Mouse (Mus musculus): ENCODE measurements around the gene Adam17.

Adam17 gene

DNA sequence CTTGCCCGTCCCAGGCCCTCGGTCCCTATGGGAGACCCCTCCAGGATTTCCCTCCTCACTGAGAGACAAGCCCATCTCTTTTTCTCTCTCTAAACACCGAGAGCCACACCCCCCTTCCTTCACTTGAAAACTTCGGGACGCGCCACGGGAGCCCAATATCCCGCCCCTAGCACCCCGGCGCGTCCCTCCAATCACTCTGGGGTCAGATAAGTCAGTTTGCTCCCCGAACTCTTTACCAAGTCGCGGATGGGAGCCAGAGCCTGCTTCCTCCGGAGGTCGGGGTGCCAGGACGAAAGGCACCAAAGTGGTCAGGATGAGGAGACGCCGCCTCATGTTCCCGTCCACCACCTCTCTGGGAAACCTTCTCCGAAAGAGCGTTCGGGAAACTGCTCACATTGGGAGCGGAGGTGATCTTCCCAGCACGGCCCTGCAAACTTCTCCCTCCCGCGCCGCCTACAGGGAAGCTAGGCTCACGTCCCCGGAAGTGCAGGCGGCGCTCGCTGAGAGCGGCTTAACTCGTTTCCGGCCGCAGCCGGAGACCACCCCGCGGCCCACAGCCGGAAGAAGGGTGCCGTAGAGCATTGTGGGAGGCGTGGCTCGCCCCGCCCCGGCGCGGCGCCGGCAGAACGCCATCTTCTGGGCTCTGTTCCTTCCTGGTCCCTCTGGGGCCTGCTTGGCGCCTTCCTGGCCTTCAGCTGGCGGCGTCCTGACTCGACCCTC is at the start of gene Adam17:
Gene Adam17, minus strand, starts transcription at position 533 of the 720 bp plus-strand sequence.
- TF ChIP-seq GATA4 (IDR thresholded peaks at IDR 0.05; ENCODE audit: insufficient replicate concordance, low read length) = peak; percentile 70; the same call in 1 of the 2 replicates

- no peak for TF ChIP-seq GATA4 (IDR thresholded peaks at IDR 0.05; ENCODE audit: insufficient replicate concordance, low read length)
Measured at GRCm38 (mm10) chr12:21418621-21419131, 45.2 kb upstream of the Adam17 start.

DNA sequence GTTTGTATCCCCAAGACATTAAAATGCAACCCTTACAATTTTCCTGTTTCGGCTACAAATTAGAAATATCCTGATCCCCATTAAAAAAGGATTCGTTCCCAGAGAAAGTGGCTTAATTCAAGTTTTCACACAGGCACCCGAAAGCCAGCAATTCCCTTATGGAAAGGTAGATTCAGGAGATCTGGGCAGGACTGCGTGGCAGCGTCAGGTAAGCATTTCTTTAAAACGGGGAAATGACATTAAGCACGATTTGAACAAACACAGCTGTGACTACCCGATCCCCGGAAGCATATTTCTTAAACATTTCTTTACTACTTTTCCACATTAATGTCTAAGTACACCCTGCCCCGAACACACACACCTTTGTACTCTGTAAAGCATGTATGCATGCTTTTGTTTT is 44.7 kb upstream of the Adam17 start:
- TF ChIP-seq GATA4 (IDR thresholded peaks at IDR 0.05; ENCODE audit: insufficient replicate concordance, low read length) = no peak

- TF ChIP-seq GATA4 (IDR thresholded peaks at IDR 0.05; ENCODE audit: insufficient replicate concordance, low read length) = no peak
Measured at GRCm38 (mm10) chr12:21417100-21418070, 44.0 kb upstream of the Adam17 start, which contains the start of gene Ywhaq. Gene Ywhaq (minus strand): TSS chr12:21417637.

DNA sequence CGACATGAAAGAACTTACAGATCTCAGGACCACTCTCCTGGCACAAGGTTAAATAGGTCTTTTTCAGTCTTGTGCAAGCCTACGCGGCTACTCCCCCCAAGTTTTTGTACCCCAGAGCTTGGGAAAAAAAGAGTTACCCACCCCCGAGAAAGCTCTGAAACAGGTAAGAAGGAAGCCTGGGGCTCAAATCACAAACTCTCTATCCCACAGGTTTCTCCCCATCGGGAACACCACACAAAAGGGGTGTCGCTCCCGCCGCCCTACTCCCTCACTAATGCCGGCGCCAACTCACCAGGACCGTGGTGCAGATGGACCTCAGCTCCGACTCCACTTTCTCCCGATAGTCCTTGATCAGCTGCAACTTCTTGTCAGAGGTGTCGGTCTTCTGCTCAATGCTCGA is 43.1 kb upstream of the Adam17 start:
- TF ChIP-seq GATA4 (IDR thresholded peaks at IDR 0.05; ENCODE audit: insufficient replicate concordance, low read length) = no peak

GRCm38 (mm10) chr12:21410620-21411019 is 37.2 kb upstream of the Adam17 start:
- no peak for TF ChIP-seq GATA4 (IDR thresholded peaks at IDR 0.05; ENCODE audit: insufficient replicate concordance, low read length)

- TF ChIP-seq GATA4 (IDR thresholded peaks at IDR 0.05; ENCODE audit: insufficient replicate concordance, low read length) = no peak
Measured at GRCm38 (mm10) chr12:21409651-21410050, 36.2 kb upstream of the Adam17 start.

GRCm38 (mm10) chr12:21408789-21409367 is 35.4 kb upstream of the Adam17 start:
- no peak for TF ChIP-seq GATA4 (IDR thresholded peaks at IDR 0.05; ENCODE audit: insufficient replicate concordance, low read length)

DNA sequence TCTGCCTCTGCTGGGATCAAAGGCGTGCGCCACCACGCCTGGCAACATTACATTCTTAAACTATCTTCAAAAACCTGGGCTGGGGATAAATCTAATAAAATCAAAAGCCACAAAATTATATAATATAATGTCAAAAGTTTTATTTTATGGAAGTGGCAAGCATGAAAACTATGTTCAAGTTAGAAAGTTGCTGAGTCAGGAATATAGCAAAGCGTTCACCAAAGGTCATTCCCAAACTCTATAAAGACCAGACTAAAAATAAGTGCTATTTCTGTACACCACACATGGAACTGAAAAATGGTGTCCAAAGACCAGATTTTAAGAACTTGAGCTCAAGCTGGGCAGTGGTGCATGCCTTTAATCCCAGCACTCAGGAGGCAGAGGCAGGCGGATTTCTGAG is 29.3 kb upstream of the Adam17 start:
- TF ChIP-seq GATA4 (IDR thresholded peaks at IDR 0.05; ENCODE audit: insufficient replicate concordance, low read length) = no peak

DNA sequence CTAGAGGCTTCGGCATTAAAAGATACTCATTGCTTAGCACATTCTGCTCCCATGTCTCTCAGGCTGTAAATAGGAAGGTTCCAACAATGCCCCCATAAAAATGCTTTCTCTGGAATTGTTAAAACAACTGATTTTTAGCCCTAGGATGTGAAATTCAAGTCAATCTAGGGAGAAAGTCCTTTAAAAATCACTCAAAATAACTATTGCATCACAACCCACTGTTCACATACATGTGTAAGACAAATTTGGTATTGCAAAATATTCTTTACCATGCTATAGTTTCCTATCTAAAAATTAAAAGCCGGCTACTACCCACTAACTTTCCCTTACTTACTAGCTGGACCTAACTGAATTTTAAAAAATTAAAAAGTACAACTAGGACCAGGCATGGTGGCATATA is 12.8 kb upstream of the Adam17 start:
- TF ChIP-seq GATA4 (IDR thresholded peaks at IDR 0.05; ENCODE audit: insufficient replicate concordance, low read length) = no peak

DNA sequence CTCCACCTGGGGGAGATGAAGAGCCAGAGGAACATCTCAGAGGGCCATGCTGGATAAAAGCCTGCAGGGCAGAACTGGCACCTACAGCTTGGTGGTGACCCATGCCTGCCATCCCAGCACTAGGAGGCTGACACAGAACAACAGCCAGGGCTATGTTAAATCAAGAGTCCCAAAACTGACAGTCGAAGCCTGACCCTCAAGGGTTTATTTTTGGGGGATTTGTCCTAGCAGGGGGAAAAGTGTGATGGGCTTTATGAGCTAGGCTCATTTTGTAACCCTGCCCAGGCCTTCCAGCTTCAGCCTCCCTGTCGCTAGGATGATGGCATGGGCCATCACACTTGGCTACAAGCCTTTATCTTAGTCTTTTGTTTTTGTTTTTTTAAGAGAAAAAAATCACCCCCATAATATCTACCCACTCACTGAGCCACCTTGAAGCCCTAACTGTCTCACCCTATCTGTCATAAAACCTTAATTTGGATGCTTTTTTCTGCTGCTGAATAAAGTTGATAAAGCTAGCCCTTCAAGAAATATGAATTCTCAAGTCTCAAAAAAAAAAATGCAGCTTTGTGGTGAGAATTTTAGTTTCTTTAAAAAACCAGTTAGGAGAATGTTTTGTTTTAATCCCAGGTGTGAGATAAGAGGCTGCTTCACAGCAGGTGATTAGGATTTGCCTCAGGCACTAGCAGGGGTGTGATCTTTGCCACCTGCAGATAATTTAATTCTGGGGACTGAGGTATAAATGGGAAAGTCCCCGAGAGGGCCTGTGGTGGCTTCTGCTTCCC is 2.1 kb upstream of the Adam17 start:
- TF ChIP-seq GATA4 (IDR thresholded peaks at IDR 0.05; ENCODE audit: insufficient replicate concordance, low read length) = no peak

GRCm38 (mm10) chr12:21373820-21374475 is 516 bp upstream of the Adam17 start:
- TF ChIP-seq GATA4 (IDR thresholded peaks at IDR 0.05; ENCODE audit: insufficient replicate concordance, low read length) = no peak

DNA sequence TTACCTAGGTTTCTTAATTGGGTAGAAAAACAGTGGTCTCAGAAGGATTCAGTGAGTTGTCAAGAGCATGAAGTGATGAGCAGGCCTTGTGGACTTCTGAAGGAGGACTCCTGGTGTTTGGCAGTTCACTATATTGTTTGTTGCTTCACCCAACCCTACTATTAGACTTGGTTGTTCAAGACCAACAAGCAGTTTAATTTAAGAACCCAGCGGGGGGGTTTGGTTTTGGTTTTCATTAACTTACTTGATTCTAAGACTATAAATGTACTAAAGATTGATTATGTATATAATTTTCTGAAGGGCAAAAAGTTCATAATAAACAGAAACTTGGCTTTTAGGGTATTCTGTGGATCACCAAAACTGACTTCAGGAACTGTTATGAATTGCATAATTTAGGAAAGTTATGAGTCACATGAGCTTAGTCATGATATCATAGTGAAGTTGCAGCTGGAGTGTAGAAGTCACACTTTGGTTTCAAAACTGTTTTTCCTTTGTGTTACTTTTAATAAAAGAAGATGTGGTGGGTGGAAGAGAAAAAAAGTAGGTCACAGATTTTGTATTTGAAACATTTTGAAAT is 3.3 kb downstream of the Adam17 start:
- no peak for TF ChIP-seq GATA4 (IDR thresholded peaks at IDR 0.05; ENCODE audit: insufficient replicate concordance, low read length)

DNA sequence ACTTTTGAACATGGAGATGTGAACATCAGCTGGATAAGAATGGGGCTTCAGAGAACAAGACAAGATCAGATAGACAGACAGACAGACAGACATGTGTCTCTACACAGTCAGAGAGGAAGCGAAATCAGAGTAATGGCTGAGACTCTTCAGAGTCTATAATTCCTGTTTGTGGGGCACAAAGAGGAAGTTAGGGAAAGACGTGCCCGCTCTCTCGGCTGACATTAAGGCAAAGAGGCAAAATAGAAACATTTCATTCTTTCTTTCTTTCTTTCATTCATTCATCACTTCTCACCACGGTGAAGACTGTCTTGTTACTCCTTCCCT is 4.4 kb downstream of the Adam17 start:
- TF ChIP-seq GATA4 (IDR thresholded peaks at IDR 0.05; ENCODE audit: insufficient replicate concordance, low read length) = no peak

Data from liver, adult (tissue).